Mouse (Mus musculus) activated CD4-positive, CD25-positive, alpha-beta regulatory T cell, adult 4 months (primary cell): Measurements from ENCODE around the gene 1700067K01Rik. TPM values are rescaled to one million over a fixed set of nuclear protein-coding genes. Genes with fewer than 3 reads are reported as not detected.
A peak's percentile ranks its signal among the peaks of the same experiment; 100 is the strongest.
"Not testable (repeated sequence)": the region's sequence is repeated elsewhere in the genome, so short reads cannot be mapped to it uniquely, and the experiment has no call there.

Experiments used
- ATAC-seq: one replicate; pipeline ENCODE4 v1.8.0; 2017
- polyA plus RNA-seq, 2 experiments: library from polyadenylated mRNA; unstranded; fragments of 100-300 nt; shearing (Covaris generic); gene quantifications; one replicate each; pipeline ENCODE4 v1.2.1; 2017

The 1700067K01Rik gene
- polyA plus RNA-seq, 2 experiments from 2014 or later = 0.95 TPM; not detected in 1

DNA sequence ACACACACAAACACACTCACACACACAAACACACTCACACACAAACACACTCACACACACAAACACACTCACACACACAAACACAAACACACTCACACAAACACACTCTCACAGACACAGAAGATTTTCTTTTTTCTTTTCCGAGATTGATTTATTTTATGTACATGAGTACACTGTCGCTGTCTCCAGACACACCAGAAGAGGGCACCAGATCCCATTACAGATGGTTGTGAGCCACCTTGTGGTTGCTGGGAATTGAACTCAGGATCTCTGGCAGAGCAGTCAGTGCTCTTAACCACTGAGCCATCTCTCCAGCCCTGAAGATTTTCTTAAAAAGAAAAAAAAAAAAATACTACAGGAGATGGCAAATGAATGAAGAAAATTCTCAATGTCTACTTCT, 18.1 kb upstream of the 1700067K01Rik start:
- not testable (repeated sequence) for ATAC-seq

DNA sequence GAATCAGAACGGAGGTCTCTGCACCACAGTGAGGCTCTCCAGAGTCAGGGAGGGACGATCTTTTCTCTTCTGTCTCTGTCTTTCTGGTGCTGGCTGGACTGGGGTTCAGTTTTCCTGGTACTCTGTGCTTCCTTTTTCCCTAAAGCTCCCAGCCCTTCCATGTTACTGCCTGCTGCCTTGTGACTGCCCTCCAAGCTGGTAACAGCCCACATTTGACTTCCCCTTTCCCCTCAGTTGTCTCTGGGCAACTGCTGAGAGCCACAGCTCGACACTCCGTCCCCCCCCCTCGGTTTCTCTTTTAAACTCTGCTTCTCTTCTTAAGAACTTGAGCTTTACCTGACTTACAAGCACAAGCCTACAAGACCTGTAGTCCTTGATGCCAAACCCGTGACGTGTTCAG, 12.1 kb upstream of the 1700067K01Rik start:
- no peak for ATAC-seq

DNA sequence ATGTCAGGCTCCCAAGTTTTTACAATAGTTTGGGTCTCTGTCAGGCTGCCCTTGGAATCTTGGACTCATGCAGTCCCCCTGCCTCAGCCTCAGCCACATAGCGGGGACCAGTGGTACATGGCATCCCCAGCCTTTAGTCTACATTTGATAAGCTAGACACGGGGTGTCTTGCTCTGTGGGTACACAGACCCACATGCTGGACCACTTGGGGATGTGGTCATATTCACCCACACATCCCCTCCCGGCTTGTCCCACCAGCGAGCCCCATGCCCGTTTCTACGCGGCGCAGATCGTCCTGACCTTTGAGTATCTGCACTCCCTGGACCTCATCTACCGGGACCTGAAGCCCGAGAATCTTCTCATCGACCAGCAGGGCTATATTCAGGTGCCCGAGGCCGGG, 11.1 kb upstream of the 1700067K01Rik start:
- ATAC-seq = no peak

DNA sequence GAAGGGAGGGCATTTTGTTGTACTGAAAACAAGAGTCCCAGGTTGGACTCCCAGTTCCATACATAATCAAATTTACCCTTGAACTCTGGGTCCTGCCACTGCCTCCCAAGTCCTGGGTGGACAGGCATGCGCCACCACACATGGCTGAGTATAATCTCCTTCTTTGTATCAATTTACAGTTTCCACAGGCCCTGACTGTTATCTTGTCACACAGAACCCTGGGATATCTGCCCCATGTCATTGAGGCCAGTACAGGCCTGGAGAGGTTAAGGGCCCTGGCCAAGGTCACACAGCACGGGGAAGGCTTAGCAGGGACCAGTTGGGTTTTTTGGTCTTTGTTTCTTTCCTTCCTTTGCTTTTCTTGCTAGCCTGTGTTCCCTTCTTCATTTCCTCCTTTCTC, 8.8 kb upstream of the 1700067K01Rik start:
- no peak for ATAC-seq

DNA sequence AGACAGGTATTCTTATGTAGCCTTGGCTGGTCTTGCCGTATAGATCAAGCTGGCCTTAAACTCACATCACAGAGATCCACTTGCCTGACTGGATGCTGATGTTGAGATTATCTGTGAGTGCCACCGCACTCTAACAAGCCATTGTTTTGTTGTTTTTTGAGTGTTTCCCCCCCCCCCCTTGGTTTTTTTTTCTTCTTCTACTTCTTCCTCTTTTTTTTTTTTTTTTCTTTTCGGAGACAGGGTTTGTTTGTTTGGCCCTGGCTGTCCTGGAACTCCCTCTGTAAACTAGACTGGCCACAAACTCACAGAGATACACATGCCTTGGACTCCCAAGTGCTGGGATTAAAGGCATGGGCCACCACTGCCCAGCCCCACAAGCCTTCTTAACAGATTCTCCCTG, 7.3 kb upstream of the 1700067K01Rik start:
- ATAC-seq = no peak

DNA sequence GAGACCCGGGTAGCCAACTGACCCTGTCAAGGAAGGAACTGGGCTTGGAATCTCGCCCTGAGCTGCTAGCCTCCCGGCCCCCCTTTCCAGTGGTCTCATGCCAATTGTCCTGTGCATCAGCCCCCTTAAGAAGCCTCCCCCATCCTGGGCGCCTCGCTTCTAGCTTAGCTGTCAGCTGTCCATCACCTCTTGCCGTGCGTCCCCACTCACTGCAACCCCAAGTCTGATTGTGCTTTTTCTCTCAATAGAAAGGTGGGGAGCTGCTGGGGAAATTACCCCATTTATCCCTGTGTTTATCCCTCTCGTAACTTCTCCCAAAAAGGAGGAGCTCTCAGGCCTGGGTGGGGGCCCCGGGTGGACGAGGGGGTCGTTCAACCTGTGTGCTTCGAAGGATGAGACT, 5.3 kb upstream of the 1700067K01Rik start:
- no peak for ATAC-seq

DNA sequence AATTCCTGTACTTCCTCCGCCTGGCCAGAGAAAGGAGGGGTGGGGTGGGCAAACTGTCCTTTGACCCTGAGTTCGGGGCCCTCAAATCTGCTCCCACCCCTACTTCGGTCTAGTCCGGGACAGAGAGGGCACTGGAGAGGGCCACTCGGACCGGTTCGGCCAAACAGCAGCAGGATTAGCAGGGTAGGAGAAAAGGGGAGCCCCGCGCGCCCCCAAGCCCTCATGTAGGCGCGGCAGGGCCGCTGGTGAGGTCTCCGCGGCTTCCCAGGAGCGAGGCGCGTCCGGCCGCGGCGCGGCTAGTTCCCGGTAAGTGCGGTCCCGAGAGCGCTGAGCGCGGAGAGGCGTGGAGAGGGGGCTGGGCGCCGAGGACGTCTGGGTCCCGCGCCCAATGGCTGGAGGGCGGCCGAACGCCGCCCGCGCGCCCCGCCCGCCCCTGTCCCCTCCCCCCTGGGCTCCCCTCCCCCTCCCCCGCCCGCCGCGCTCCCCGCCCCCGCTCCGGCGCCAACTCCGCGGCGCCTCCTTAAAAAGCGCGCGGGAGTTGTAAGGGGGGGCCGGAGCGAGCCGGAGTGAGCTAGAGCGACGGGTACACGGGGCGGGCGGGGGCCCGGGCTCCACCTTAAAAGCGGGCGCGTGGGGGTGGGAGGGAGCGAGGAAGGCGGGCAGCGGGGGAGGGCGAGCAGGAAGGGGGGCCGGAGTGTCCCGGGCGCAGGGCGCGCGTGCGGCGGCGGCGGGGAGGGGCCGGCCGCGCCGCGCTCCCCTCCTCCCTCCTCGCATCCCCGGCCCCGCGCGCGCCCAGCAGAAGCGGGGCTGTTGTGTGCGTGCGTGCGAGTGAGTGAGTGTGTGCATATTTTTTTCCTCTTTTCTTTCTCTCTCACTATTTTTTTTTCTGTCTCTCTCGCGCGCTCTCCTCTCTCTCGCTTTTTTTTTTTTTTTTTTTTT, 4.5 kb upstream of the 1700067K01Rik start:
- peak; percentile 30 for ATAC-seq

DNA sequence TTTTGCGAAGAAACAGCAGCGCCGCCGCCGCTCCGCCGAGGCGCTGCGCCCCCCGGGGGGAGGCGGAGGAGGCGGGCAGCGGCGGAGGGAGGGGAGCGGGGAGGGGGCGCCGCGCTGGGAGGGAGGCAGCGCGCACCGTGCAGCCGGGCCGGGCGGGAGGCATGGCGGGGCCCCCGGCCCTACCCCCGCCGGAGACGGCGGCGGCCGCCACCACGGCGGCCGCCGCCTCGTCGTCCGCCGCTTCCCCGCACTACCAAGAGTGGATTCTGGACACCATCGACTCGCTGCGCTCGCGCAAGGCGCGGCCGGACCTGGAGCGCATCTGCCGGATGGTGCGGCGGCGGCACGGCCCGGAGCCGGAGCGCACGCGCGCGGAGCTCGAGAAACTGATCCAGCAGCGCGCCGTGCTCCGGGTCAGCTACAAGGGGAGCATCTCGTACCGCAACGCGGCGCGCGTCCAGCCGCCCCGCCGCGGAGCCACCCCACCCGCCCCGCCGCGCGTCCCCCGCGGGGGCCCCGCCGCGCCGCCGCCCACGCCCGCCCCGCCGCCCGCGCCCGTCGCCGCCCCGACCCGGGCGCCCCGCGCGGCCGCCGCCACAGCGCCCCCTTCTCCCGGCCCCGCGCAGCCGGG, 3.7 kb upstream of the 1700067K01Rik start, which contains the start of gene Samd1:
Gene Samd1 (plus strand): TSS at position 162 of the 631 bp plus-strand sequence.
- ATAC-seq = no peak

DNA sequence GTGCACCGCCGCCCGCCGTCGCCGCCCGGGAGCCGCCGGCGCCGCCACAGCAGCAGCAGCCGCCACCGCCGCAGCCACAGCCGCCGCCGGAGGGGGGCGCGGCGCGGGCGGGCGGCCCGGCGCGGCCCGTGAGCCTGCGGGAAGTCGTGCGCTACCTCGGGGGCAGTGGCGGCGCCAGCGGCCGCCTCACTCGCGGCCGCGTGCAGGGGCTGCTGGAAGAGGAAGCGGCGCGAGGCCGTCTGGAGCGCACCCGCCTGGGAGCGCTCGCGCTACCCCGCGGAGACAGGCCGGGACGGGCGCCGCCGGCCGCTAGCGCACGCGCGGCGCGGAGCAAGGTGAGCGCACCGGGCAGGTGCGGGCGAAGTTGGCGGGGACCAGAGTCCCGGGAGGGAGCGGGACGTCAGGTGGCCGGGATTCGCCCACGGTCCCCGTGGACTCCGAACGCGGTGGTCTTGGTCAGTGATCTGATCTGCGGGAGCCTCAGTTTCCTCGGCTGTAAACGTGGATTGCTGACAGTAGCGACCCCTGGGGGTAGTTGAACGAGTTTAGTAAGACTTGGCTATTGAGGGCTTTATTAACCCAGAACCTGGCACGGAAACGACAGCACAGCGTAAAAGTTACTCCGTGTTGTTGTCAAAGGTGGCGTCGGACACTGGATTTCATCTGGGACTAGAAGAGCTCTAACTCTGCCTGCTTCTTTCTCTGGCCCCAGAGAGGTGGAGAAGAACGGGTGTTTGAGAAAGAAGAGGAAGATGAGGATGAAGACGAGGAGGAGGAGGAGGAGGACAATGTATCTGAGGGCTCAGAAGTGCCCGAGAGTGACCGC, 2.9 kb upstream of the 1700067K01Rik start:
- ATAC-seq = peak; percentile 51

DNA sequence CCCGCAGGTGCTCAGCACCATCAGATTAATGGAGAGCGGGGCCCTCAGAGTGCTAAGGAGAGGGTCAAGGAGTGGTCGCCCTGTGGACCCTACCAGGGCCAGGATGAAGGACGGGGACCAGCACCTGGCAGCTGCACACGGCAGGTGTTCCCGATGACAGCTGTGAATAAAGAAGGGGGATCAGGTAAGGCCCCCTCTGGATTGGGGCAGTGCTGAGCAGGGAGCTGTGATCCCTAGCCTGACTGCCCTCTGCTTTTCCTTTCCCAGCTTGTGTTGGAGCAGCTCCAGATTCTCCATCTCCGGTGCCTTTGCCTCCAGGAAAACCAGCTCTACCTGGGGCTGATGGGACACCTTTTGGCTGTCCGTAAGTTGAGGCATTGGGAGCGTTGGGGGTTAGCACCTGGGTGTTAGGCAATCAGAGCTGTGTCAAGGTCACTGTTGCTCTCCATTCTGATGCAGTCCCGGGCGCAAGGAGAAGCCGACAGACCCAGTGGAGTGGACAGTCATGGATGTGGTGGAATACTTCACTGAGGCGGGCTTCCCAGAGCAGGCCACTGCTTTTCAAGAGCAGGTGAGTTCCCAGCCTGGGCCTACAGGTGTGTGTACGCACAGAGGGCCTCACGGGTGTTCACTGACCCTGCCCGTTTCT, 2.1 kb upstream of the 1700067K01Rik start:
- no peak for ATAC-seq

DNA sequence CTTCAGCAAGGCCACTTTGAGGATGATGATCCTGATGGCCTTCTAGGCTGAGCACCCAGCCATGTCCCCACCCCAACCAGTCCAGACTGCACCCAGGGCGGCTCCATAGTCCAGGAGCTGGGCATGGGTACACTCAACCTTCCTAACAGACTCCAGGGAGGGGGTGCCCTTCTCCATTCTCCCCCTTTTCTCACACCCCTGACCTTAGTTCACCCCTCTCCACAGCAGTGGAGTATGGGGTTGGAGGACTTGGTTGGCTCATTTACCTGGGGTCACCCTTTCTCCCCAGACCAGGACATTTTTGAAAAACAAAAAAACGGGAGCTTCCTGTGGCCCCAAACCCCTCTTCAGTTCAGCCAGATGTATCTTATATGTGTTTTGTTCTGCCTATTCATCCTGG, 1.5 kb upstream of the 1700067K01Rik start:
- ATAC-seq = no peak

DNA sequence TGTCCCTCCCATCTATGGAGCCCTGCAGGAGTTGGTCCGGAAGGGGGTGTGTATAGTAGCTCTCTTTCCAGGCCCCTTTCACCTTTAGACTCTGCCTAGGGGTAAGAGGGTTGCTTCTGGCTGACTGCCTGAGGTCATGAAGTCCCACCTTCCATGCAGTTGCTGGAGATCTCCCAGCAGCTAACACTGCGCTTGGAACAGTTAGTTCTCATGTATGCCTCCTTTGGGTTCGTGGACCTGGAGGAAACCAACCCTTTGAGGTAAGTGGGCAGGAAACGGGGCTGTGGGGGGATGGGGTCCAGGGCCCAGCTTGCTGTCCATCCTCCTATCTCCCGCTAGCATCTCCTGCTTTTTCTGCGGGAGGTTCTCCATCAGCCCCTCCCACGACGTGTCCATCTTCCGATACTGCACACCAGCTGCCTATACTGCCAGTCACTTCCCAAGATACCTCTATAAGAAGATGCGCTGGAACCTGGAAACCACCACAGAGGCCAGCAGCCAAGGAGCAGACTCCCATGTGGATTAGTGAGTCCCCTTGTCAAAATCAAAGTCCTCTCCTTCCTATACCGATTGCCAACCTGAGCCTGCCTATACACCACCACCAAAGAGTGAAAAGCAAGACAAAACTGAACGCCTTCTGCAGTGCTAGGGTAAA, 1.8 kb downstream of the 1700067K01Rik start:
- ATAC-seq = no peak

DNA sequence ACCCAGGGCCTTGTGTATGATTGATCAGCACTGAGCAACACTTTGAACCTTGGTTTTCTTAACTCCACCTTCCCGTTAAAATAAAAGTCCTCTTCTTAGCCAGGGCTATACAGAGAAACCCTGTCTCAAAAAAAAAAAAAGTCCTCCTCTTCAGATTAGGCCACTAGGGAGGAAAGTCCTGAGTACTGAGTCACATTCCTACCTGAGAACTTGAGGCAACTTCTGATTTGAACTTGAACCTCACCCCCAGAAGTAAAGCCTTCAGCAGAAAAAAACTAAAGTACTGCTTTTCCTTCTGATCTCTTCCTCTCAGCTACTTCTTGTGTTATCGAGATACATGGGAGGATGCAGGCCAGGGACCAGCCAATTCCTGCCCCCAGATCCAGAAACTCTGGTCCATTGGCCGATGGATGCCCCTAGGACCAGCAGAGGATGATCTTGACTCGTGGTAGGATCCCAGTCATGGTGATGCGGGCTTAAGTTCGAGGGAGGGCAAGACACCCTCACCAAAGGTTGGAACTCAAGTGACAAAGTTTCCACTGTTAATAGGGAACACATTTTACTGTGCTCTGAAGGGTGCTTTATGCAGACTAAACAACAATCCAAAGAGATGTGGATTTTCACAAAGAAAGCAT, 2.4 kb downstream of the 1700067K01Rik start:
- ATAC-seq = no peak

DNA sequence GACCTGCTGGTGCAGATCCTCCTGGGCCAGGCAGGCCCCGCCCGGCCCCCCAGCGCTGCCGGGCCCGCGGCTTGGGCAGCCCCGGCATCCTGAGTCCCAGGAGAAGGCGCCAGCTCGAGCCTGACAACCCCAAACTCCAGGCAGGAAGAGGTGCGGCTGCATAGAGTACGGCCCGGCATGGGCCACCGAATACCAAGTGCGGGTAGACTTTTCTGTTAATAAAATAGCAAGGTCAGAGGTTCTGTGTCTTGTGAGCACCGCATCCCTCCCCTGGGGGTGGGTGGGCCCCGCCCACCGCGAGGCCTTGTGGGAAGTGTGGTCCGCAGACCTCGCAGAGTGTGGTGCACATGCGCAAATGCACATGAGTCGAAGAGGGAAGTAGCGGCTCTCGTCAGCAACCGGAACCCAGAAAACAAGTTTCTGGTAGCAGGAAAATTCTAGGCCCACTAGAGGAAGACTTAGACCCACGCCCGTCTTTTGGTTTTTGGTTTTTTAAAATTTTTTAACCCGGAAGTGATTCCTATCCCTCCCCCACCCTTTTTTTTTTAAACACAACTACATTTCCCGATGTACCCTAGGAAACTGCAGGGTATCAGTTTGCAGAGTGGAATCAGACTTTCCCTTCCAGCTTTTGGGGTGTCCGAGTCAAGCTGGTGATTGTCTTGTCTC, 3.4 kb downstream of the 1700067K01Rik start:
- peak; percentile 95 for ATAC-seq

DNA sequence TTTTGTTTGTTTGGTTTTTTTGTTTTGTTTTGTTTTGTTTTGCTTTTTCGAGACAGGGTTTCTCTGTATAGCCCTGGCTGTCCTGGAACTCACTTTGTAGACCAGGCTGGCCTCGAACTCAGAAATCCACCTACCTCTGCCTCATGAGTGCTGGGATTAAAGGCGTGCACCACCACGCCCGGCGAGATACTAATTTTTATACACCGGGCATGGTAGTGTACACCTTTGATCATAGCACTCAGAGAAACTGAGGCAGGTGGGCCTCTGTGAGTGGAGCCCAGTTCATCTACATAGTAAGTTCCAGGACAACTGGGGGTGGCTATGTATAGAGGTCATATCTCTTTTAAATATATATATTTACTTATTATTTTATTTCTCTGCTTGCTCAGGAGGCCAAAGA, 4.2 kb downstream of the 1700067K01Rik start:
- not testable (repeated sequence) for ATAC-seq

DNA sequence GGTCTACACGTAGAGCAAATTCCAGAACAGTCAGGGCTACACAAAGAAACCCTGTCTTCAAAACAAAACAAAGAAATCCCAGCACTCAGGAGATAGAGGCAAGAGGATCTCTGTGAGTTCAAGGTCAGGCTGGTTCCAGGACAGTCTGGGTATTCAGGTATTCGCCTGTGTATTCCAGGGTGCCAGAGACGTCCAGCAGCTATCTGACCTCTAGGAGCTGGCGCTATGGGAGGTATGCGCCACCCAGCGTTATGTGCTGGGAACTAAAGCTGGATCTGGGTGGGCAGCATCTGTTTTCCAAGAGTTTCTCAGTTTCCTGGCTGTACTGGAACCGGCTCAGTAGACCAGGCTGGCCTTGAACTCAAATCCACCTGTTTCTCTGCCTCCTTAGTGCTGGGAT, 7.1 kb downstream of the 1700067K01Rik start:
- ATAC-seq = no peak

DNA sequence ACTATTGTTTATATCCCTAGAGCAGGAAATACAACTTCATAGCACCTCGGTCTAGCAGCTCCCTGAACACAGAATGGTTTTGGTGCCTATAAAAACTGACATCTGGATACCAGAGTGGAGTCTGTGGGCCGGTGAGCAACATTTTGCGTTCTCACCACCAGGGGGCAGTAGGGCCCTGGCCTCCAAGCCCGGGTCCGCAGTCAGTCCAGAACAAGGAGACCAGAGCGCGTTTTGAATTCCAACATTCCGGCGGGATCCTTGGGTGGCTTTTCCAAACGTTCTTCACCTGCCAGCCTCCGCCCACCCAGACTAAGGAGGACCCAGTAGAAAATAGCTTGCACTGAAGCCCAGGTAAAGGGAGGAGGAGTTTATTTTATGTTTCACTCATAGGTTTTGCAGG, 8.6 kb downstream of the 1700067K01Rik start:
- no peak for ATAC-seq

DNA sequence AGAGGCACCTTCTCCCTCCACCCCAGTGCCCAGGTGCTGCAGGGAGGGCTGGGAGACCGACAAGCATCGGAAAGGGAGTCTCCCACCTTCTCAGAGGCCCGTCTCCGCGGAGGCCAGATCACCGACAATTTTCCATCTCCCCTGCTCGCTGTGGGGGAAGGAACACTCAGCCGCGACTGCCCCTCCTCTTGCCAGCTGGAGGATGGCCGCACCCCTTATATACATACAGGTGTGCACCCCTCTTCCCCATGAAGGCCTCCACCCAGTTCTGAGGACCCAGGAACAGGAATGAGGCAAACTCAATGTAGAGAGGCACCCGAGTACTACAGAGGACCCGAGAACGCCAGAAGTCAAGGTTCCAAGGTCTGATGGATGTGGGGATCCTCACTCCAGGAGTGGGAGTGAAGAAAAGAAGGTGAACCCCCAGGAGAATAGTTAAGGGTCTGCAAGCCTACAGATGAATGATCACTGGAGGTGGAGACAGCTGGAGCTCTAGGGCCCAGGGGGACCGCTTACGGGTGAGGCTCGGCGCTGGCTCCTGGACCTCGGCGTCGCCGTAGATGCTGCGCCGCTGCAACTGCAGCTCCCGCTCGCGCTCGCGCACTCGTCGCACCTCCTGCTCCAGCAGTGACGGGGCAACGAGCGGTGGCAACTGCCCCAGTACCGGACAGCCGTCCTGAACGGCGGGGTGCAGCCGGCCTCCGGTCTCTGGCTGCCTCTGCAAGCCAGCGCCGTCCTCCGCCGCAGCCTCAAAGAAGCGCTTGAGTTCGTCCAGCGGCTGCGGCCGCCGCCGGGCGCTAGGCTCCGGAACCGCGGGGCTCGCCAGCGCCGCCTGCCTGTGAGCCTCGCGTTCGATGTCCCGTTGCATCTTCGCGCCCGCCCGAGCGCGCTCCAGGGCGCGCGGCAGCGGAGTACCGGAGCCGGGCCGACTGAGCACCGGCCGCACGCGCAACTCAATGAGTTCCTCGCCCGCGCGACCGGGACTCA, 9.6 kb downstream of the 1700067K01Rik start:
- ATAC-seq = peak; percentile 60

DNA sequence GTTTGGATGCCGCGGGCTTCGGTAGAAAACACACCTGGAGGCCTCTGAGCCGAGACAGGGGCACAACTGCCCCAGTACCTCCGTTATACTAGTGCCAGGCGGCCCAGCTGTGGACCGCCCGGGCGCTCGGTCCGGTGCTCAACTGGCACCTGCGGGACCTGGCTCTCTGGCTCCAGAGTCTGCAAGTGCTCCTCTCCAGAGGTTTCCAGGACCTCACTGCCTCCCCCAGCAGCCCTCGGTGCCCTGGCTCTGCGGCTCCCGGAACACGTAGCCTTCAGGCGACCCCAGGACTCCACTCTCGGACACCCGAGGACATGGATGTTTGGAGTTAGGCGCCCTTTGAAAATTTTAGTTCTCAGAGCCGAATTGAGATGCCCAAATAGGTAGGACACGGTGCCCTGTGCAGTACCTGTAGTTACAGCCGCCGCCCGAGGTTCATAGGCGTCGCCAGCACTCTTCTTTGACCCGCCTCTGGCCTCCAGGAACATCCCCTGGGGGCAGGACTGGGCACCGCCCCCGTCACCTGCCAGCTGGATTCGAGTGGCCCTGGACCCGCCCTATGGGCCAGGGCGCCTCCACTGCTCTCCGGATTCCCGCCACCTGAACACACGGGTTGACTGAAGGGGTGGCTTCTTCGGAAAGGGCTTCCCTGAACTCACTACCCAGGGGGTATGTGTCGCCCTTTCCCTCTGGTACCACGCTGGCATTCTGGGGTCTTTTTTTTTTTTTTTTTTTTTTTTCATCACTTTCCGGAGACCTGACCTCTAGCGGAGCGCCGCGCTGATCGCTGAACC, 10.6 kb downstream of the 1700067K01Rik start, which contains the start of gene 2210011C24Rik:
Gene 2210011C24Rik (minus strand): TSS at position 467 of the 794 bp plus-strand sequence.
- peak; percentile 49 for ATAC-seq
